Mouse (Mus musculus): ENCODE results near the gene Scg3. TPM values are rescaled to one million over a fixed set of nuclear protein-coding genes. Genes with fewer than 3 reads are reported as not detected.

Gene Scg3
- polyA plus RNA-seq, 1 experiment from 2014 or later: 0.39 TPM

- Histone ChIP-seq H3K4me2 (peak within 1 kb of the TSS; percentile 99), H3K4me3 (ENCODE audit: low read depth, low read length) (peak within 1 kb of the TSS; percentile 70), H3K4me1 (ENCODE audit: insufficient read depth) (no peaks in the 10 kb centered on the region), H3K27me3 (ENCODE audit: insufficient read depth, low read length) (0 out of 2 replicates have a peak, but pooled peaks cover 5% of the 10 kb centered on the region), H3K9me3 (ENCODE audit: low read depth, low read length) (no peaks in the 10 kb centered on the region), H3K36me3 (ENCODE audit: insufficient read depth) (no peaks in the 10 kb centered on the region), H3K9ac (peak within 1 kb of the TSS; percentile 59), H3K27ac (ENCODE audit: low read depth) (no peak within 1 kb of the TSS)
- ATAC-seq (ENCODE audit: insufficient read depth) (peak; percentile 95), DNase-seq (peak; percentile 74)
- WGBS: under 1% methylated on average over 74 of the region's 74 CpGs
- peak; percentile 31 for TF ChIP-seq CTCF (IDR thresholded peaks at IDR 0.05; ENCODE audit: low read depth)
Measured at GRCm38 (mm10) chr9:75610571-75611493, 73.0 kb downstream of the Scg3 start, which contains the start of gene Tmod2. TSS of gene Tmod2 (minus strand) at chr9:75611325.

- Histone ChIP-seq H3K4me2 (peak overlapping the region; percentile 99), H3K36me3 (ENCODE audit: insufficient read depth) (no peaks in the 10 kb centered on the region), H3K27me3 (ENCODE audit: insufficient read depth, low read length) (0 out of 2 replicates have a peak, but pooled peaks cover 5% of the 10 kb centered on the region), H3K27ac (ENCODE audit: low read depth) (no peak overlapping the region), H3K9ac (peak overlapping the region; percentile 59; the same call in 1 of the 2 replicates), H3K9me3 (ENCODE audit: low read depth, low read length) (no peaks in the 10 kb centered on the region), H3K4me1 (ENCODE audit: insufficient read depth) (no peaks in the 10 kb centered on the region), H3K4me3 (ENCODE audit: low read depth, low read length) (peak overlapping the region; percentile 70)
- ATAC-seq (ENCODE audit: insufficient read depth) (no peak), DNase-seq (no peak)
- no peak for TF ChIP-seq CTCF (IDR thresholded peaks at IDR 0.05; ENCODE audit: low read depth)
- 14% methylated on average over 16 of the region's 16 CpGs for WGBS
Measured at GRCm38 (mm10) chr9:75609965-75610364, 73.9 kb downstream of the Scg3 start.

DNA sequence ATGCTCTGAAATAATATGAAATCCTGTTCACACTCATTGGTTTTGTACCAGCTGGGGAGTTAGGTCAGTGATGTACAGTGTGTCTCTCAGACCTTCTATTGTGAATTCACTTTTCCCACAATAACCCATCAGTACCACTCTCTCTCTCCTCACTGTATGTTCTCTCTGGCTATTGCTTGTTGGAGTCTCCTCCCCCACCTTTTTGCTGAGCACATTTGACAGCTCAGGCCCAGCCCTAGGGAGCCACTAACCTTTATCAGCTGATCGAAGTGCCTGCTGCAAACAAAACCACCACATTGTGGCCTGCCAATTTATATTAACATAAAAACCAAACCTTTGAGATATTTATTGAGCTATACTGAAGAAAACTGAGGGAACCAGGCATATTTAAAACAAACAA is 74.4 kb downstream of the Scg3 start:
- Histone ChIP-seq H3K9me3 (ENCODE audit: low read depth, low read length) (no peaks in the 10 kb centered on the region), H3K27ac (ENCODE audit: low read depth) (no peak overlapping the region), H3K36me3 (ENCODE audit: insufficient read depth) (no peaks in the 10 kb centered on the region), H3K27me3 (ENCODE audit: insufficient read depth, low read length) (0 out of 2 replicates have a peak, but pooled peaks cover 5% of the 10 kb centered on the region), H3K4me1 (ENCODE audit: insufficient read depth) (no peaks in the 10 kb centered on the region), H3K9ac (no peak overlapping the region), H3K4me3 (ENCODE audit: low read depth, low read length) (no peak overlapping the region), H3K4me2 (peak overlapping the region; percentile 99; the same call in 1 of the 2 replicates)
- DNase-seq (no peak), ATAC-seq (ENCODE audit: insufficient read depth) (no peak)
- no peak for TF ChIP-seq CTCF (IDR thresholded peaks at IDR 0.05; ENCODE audit: low read depth)
- WGBS: 39% methylated on average over 1 of the region's 1 CpGs

GRCm38 (mm10) chr9:75607496-75607895 is 76.4 kb downstream of the Scg3 start:
- DNase-seq (no peak), ATAC-seq (ENCODE audit: insufficient read depth) (no peak)
- Histone ChIP-seq H3K9ac (no peak overlapping the region), H3K4me3 (ENCODE audit: low read depth, low read length) (no peak overlapping the region), H3K27ac (ENCODE audit: low read depth) (no peak overlapping the region), H3K27me3 (ENCODE audit: insufficient read depth, low read length) (0 out of 2 replicates have a peak, but pooled peaks cover 5% of the 10 kb centered on the region), H3K4me1 (ENCODE audit: insufficient read depth) (no peaks in the 10 kb centered on the region), H3K36me3 (ENCODE audit: insufficient read depth) (no peaks in the 10 kb centered on the region), H3K4me2 (no peak overlapping the region), H3K9me3 (ENCODE audit: low read depth, low read length) (no peaks in the 10 kb centered on the region)
- TF ChIP-seq CTCF (IDR thresholded peaks at IDR 0.05; ENCODE audit: low read depth): no peak
- WGBS: 93% methylated on average over 4 of the region's 4 CpGs

- Histone ChIP-seq H3K4me2 (peak overlapping the region; percentile 42; the same call in 1 of the 2 replicates), H3K36me3 (ENCODE audit: insufficient read depth) (no peaks in the 10 kb centered on the region), H3K9ac (no peak overlapping the region), H3K4me3 (ENCODE audit: low read depth, low read length) (no peak overlapping the region), H3K27ac (ENCODE audit: low read depth) (no peak overlapping the region), H3K9me3 (ENCODE audit: low read depth, low read length) (no peaks in the 10 kb centered on the region), H3K4me1 (ENCODE audit: insufficient read depth) (peaks cover 14% of the 10 kb centered on the region; the same call in 1 of the 2 replicates), H3K27me3 (ENCODE audit: insufficient read depth, low read length) (no peaks in the 10 kb centered on the region)
- ATAC-seq (ENCODE audit: insufficient read depth): no peak
- TF ChIP-seq CTCF (IDR thresholded peaks at IDR 0.05; ENCODE audit: low read depth): no peak
- WGBS: 17% methylated on average over 12 of the region's 12 CpGs
- DNase-seq: peak; percentile 28
Measured at GRCm38 (mm10) chr9:75601510-75601909, 82.3 kb downstream of the Scg3 start.

DNA sequence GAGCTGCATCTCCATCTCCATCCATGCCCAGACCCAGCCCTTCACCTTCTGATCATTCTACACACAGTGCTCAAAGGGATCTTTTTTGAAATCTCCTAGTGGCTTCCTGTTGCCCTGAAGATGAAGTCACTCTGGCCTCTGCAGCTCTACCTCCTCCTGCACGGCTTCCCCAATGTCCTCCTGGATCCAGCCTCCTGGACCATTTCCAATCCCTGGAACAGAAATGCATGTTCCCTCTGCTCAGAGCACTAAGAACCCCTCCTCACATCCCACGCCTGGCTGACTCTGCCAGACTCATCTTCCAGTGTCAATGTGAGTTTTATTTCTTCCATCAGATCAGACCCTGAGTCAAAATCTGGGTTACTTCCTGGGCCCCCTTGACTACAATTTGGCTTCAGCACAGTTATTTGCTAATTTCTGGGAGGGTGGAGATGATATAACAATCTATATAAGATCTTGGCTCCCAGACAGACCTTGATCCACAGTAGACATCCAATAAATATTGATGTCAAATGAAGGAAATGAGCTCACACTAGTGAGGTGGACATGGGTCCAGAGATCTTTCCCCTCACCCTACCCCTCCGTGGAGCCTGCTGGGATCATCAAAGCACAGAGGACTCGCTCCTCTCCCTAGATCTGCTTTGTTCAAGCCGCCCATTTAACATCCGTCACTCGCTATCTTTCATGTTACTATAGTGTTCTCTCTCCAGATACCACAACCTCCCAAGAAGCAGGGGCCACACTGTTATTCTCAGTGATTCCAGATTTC is 83.5 kb downstream of the Scg3 start:
- no peak overlapping the region for H3K4me3 ChIP-seq (ENCODE audit: low read depth, low read length)
- DNase-seq (peak; percentile 42), ATAC-seq (ENCODE audit: insufficient read depth) (no peak)
- peaks cover 14% of the 10 kb centered on the region; the same call in 1 of the 2 replicates for H3K4me1 ChIP-seq (ENCODE audit: insufficient read depth)
- no peak overlapping the region for H3K4me2 ChIP-seq
- H3K36me3 ChIP-seq (ENCODE audit: insufficient read depth): no peaks in the 10 kb centered on the region
- no peaks in the 10 kb centered on the region for H3K9me3 ChIP-seq (ENCODE audit: low read depth, low read length)
- no peak overlapping the region for H3K27ac ChIP-seq (ENCODE audit: low read depth)
- H3K9ac ChIP-seq: no peak overlapping the region
- no peak for TF ChIP-seq CTCF (IDR thresholded peaks at IDR 0.05; ENCODE audit: low read depth)
- WGBS: 49% methylated on average over 7 of the region's 7 CpGs
- no peaks in the 10 kb centered on the region for H3K27me3 ChIP-seq (ENCODE audit: insufficient read depth, low read length)

Data from lung, embryonic 14.5 days (tissue).